Mouse (Mus musculus): ENCODE measurements around the gene Cfap43.
"Not testable (repeated sequence)": the region's sequence is repeated elsewhere in the genome, so short reads cannot be mapped to it uniquely, and the experiment has no call there.

Cfap43 gene

GRCm38 (mm10) chr19:47853951-47854795 lies 64.9 kb downstream of the Cfap43 start:
- peak; percentile 38 to 42 for DNase-seq (ENCODE audit: low spot score in 2 of 2)

- no peak for DNase-seq (ENCODE audit: low spot score in 2 of 2)
Observed at GRCm38 (mm10) chr19:47853053-47853452, 66.0 kb downstream of the Cfap43 start.

- not testable (repeated sequence) for DNase-seq (ENCODE audit: low spot score in 2 of 2)
Observed at GRCm38 (mm10) chr19:47852131-47852530, 67.0 kb downstream of the Cfap43 start.

GRCm38 (mm10) chr19:47849735-47850134 lies 69.4 kb downstream of the Cfap43 start:
- no peak for DNase-seq (ENCODE audit: low spot score in 2 of 2)

GRCm38 (mm10) chr19:47841234-47841633 lies 77.9 kb downstream of the Cfap43 start:
- DNase-seq (ENCODE audit: low spot score in 2 of 2), result not testable (repeated sequence)

GRCm38 (mm10) chr19:47837527-47837901 lies 81.6 kb downstream of the Cfap43 start:
- no peak for DNase-seq (ENCODE audit: low spot score in 2 of 2)

GRCm38 (mm10) chr19:47836701-47837526 lies 82.2 kb downstream of the Cfap43 start:
- peak; percentile 21 to 42 for DNase-seq (ENCODE audit: low spot score in 2 of 2)

- DNase-seq (ENCODE audit: low spot score in 2 of 2), result no peak
Observed at GRCm38 (mm10) chr19:47835776-47836175, 83.3 kb downstream of the Cfap43 start.

- DNase-seq (ENCODE audit: low spot score in 2 of 2), result no peak
Observed at GRCm38 (mm10) chr19:47834614-47835013, 84.5 kb downstream of the Cfap43 start.

GRCm38 (mm10) chr19:47832316-47832715 lies 86.8 kb downstream of the Cfap43 start:
- no peak for DNase-seq (ENCODE audit: low spot score in 2 of 2)

GRCm38 (mm10) chr19:47831111-47831510 lies 88.0 kb downstream of the Cfap43 start:
- no peak for DNase-seq (ENCODE audit: low spot score in 2 of 2)

- DNase-seq (ENCODE audit: low spot score in 2 of 2), result no peak
Observed at GRCm38 (mm10) chr19:47829913-47830450, 89.1 kb downstream of the Cfap43 start.

- DNase-seq (ENCODE audit: low spot score in 2 of 2), result no peak
Observed at GRCm38 (mm10) chr19:47824026-47824425, 95.1 kb downstream of the Cfap43 start.

GRCm38 (mm10) chr19:47822143-47822796 lies 96.8 kb downstream of the Cfap43 start:
- DNase-seq (ENCODE audit: low spot score in 2 of 2), result no peak

- DNase-seq (ENCODE audit: low spot score in 2 of 2), result no peak
Observed at GRCm38 (mm10) chr19:47821494-47821872, 97.6 kb downstream of the Cfap43 start.

GRCm38 (mm10) chr19:47820832-47821493 lies 98.1 kb downstream of the Cfap43 start:
- peak; percentile 36 to 58 for DNase-seq (ENCODE audit: low spot score in 2 of 2)

GRCm38 (mm10) chr19:47817692-47818091 lies 101.4 kb downstream of the Cfap43 start:
- DNase-seq (ENCODE audit: low spot score in 2 of 2), result no peak

GRCm38 (mm10) chr19:47814721-47815120 lies 104.4 kb downstream of the Cfap43 start:
- DNase-seq (ENCODE audit: low spot score in 2 of 2), result no peak

GRCm38 (mm10) chr19:47812091-47812490 lies 107.0 kb downstream of the Cfap43 start:
- DNase-seq (ENCODE audit: low spot score in 2 of 2), result no peak

- DNase-seq (ENCODE audit: low spot score in 2 of 2), result no peak
Observed at GRCm38 (mm10) chr19:47798583-47798982, 120.5 kb downstream of the Cfap43 start.

- no peak for DNase-seq (ENCODE audit: low spot score in 2 of 2)
Observed at GRCm38 (mm10) chr19:47796699-47797098, 122.4 kb downstream of the Cfap43 start.
